Mouse (Mus musculus) gonadal fat pad, adult 2 months (tissue): ENCODE measurements around the gene Gm10273. TPM values are rescaled to one million over a fixed set of nuclear protein-coding genes. Genes with fewer than 3 reads are reported as not detected.

ENCODE experiments used
- polyA plus RNA-seq: library from polyadenylated mRNA; depleted of rRNA; stranded (reverse); fragments of >200 nt; gene quantifications from 2 replicates; pipeline ENCODE4 v1.2.3, GENCODE M21; 2012; rRNA removed

Gm10273 gene
- polyA plus RNA-seq, 1 experiment: 15.5 TPM

Other genes starting within 250 kb of the Gm10273 start
- gene Sept10, start 173.8 kb upstream of the Gm10273 start, polyA plus RNA-seq: 13.3 and 14.6 TPM in 2 replicates
- gene Sowahc, start 173.7 kb upstream of the Gm10273 start, polyA plus RNA-seq: 8.4 and 9.4 TPM in 2 replicates
- 9.5 and 9.6 TPM in 2 replicates for gene P4ha1, start 72.3 kb upstream of the Gm10273 start, polyA plus RNA-seq
- 0.14 and 0.37 TPM in 2 replicates for gene Pla2g12b, start 8.0 kb downstream of the Gm10273 start, polyA plus RNA-seq
- gene Oit3, start 46.1 kb downstream of the Gm10273 start, polyA plus RNA-seq: 0.32 and 0.38 TPM in 2 replicates
- not detected in 2 replicates for gene Gm10322, start 220.4 kb downstream of the Gm10273 start, polyA plus RNA-seq
- 6.6 and 7.3 TPM in 2 replicates for gene Mcu, start 221.1 kb downstream of the Gm10273 start, polyA plus RNA-seq